Mouse (Mus musculus) midbrain, embryonic 13.5 days (tissue): ENCODE results near the gene Snx21. TPM values are rescaled to one million over a fixed set of nuclear protein-coding genes. Genes with fewer than 3 reads are reported as not detected.
"Not testable (repeated sequence)": the region's sequence is repeated elsewhere in the genome, so short reads cannot be mapped to it uniquely, and the experiment has no call there.

Experiments used
- ATAC-seq: fragments of 200-750 bp; cut with Nextera tagmentation; 2 replicates; pipeline ENCODE4 v1.8.0; 2017; ENCODE audit warnings: mild to moderate bottlenecking, moderate TSS enrichment, moderate library complexity
- H3K27ac ChIP-seq: fragments of 300-500 bp; sonication (generic); 2 replicates; pipeline ENCODE4 v1.5.1; 2015; ENCODE audit warnings: inconsistent platforms, mild to moderate bottlenecking, moderate library complexity
- H3K27me3 ChIP-seq: fragments of 300-500 bp; sonication (generic); 2 replicates; pipeline ENCODE4 v1.6.1; 2015; ENCODE audit warnings: mild to moderate bottlenecking, inconsistent platforms
- H3K36me3 ChIP-seq: fragments of 300-500 bp; sonication (generic); 2 replicates; pipeline ENCODE4 v1.6.1; 2015; ENCODE audit warnings: mild to moderate bottlenecking, inconsistent platforms
- H3K4me1 ChIP-seq: fragments of 300-500 bp; sonication (generic); replicated peaks from 2 replicates; pipeline ENCODE4 v1.6.1; 2015; ENCODE audit warnings: inconsistent platforms
- H3K4me2 ChIP-seq: fragments of 300-500 bp; sonication (generic); replicated peaks from 2 replicates; pipeline ENCODE4 v1.6.1; 2015; ENCODE audit warnings: moderate library complexity, mild to moderate bottlenecking, inconsistent platforms
- H3K4me3 ChIP-seq: fragments of 300-500 bp; sonication (generic); replicated peaks from 2 replicates; pipeline ENCODE4 v1.5.1; 2015; ENCODE audit warnings: mild to moderate bottlenecking, inconsistent platforms
- H3K9ac ChIP-seq: fragments of 300-500 bp; sonication (generic); replicated peaks from 2 replicates; pipeline ENCODE4 v1.6.1; 2015; ENCODE audit warnings: mild to moderate bottlenecking, inconsistent platforms
- H3K9me3 ChIP-seq: fragments of 300-500 bp; sonication (generic); 2 replicates; pipeline ENCODE4 v1.6.1; 2016; ENCODE audit warnings: mild to moderate bottlenecking, inconsistent platforms
- WGBS: fragments of 180-500 bp; shearing (Covaris S2); methylation state at CpG from one replicate; pipeline ENCODE4 v1.1.7; 2015; 5-methylcytosine and 5-hydroxymethylcytosine counted together
- polyA plus RNA-seq: library from polyadenylated mRNA; unstranded; fragments of >200 nt; fragmentation: Nextera tagmentation; extraction: Ambion mirVana; gene quantifications from 2 replicates; pipeline ENCODE4 v1.2.1, GENCODE M21; 2015

Snx21 gene
- polyA plus RNA-seq, 1 experiment from 2014 or later, result 17.2 TPM

GRCm38 (mm10) chr2:164786388-164786885, 814 bp downstream of the Snx21 start:
- WGBS, result 14% methylated on average over 15 of the region's 15 CpGs
- H3K4me2 ChIP-seq, result peak overlapping the region; percentile 64
- H3K36me3 ChIP-seq, result peaks cover 22% of the 10 kb centered on the region
- H3K27me3 ChIP-seq, result peaks cover 12% of the 10 kb centered on the region; the same call in 1 of the 2 replicates
- H3K9me3 ChIP-seq, result no peaks in the 10 kb centered on the region
- H3K4me3 ChIP-seq, result peak overlapping the region; percentile 59
- H3K4me1 ChIP-seq, result peaks cover 22% of the 10 kb centered on the region
- H3K9ac ChIP-seq, result peak overlapping the region; percentile 65
- peak; percentile 28; the same call in 1 of the 2 replicates for ATAC-seq
- no peak overlapping the region for H3K27ac ChIP-seq

- no peak overlapping the region for H3K4me3 ChIP-seq
These were observed 1.4 kb downstream of the Snx21 start for GRCm38 (mm10) chr2:164787032-164787431.

GRCm38 (mm10) chr2:164787779-164788178, 2.2 kb downstream of the Snx21 start:
- 85% methylated on average over 10 of the region's 10 CpGs for WGBS
- no peak for ATAC-seq
- peaks cover 22% of the 10 kb centered on the region for H3K4me1 ChIP-seq
- H3K27me3 ChIP-seq, result peaks cover 9% of the 10 kb centered on the region; the same call in 1 of the 2 replicates
- peaks cover 35% of the 10 kb centered on the region for H3K36me3 ChIP-seq
- H3K27ac ChIP-seq, result no peak overlapping the region
- H3K9ac ChIP-seq, result no peak overlapping the region
- no peak overlapping the region for H3K4me3 ChIP-seq
- H3K9me3 ChIP-seq, result no peaks in the 10 kb centered on the region
- H3K4me2 ChIP-seq, result no peak overlapping the region

More at GRCm38 (mm10) chr2:164787032-164787431, 1.4 kb downstream of the Snx21 start:
- no peak overlapping the region for H3K27ac ChIP-seq
- H3K4me2 ChIP-seq, result peak overlapping the region; percentile 64
- H3K9ac ChIP-seq, result no peak overlapping the region
- 88% methylated on average over 3 of the region's 3 CpGs for WGBS
- H3K4me1 ChIP-seq, result peaks cover 22% of the 10 kb centered on the region
- no peaks in the 10 kb centered on the region for H3K9me3 ChIP-seq
- H3K36me3 ChIP-seq, result peaks cover 28% of the 10 kb centered on the region
- H3K27me3 ChIP-seq, result peaks cover 12% of the 10 kb centered on the region; the same call in 1 of the 2 replicates
- no peak for ATAC-seq

GRCm38 (mm10) chr2:164788411-164788810, 2.8 kb downstream of the Snx21 start:
- ATAC-seq, result no peak
- WGBS, result 82% methylated on average over 4 of the region's 4 CpGs
- Histone ChIP-seq H3K4me1 (peaks cover 22% of the 10 kb centered on the region), H3K4me3 (no peak overlapping the region), H3K27ac (no peak overlapping the region), H3K9me3 (no peaks in the 10 kb centered on the region), H3K27me3 (peaks cover 6% of the 10 kb centered on the region; the same call in 1 of the 2 replicates), H3K9ac (no peak overlapping the region), H3K36me3 (peaks cover 41% of the 10 kb centered on the region), H3K4me2 (no peak overlapping the region)

GRCm38 (mm10) chr2:164790451-164790850, 4.8 kb downstream of the Snx21 start:
- Histone ChIP-seq H3K9ac (no peak overlapping the region), H3K4me3 (no peak overlapping the region), H3K4me1 (peaks cover 14% of the 10 kb centered on the region), H3K36me3 (peaks cover 54% of the 10 kb centered on the region), H3K27ac (no peak overlapping the region), H3K4me2 (no peak overlapping the region), H3K9me3 (no peaks in the 10 kb centered on the region), H3K27me3 (no peaks in the 10 kb centered on the region)
- 91% methylated on average over 4 of the region's 4 CpGs for WGBS
- ATAC-seq, result no peak

GRCm38 (mm10) chr2:164791841-164792261, 6.2 kb downstream of the Snx21 start:
- 94% methylated on average over 18 of the region's 18 CpGs for WGBS
- no peak for ATAC-seq
- no peaks in the 10 kb centered on the region for H3K9me3 ChIP-seq
- no peak overlapping the region for H3K9ac ChIP-seq
- H3K4me3 ChIP-seq, result no peak overlapping the region
- H3K27ac ChIP-seq, result no peak overlapping the region
- H3K4me2 ChIP-seq, result no peak overlapping the region
- H3K36me3 ChIP-seq, result peaks cover 67% of the 10 kb centered on the region
- no peaks in the 10 kb centered on the region for H3K27me3 ChIP-seq
- peaks cover 4% of the 10 kb centered on the region for H3K4me1 ChIP-seq

- Histone ChIP-seq H3K4me3 (no peak overlapping the region), H3K4me2 (no peak overlapping the region), H3K27ac (no peak overlapping the region), H3K9ac (no peak overlapping the region), H3K4me1 (no peaks in the 10 kb centered on the region), H3K27me3 (no peaks in the 10 kb centered on the region), H3K36me3 (peaks cover 73% of the 10 kb centered on the region), H3K9me3 (no peaks in the 10 kb centered on the region)
- no peak for ATAC-seq
- WGBS, result 95% methylated on average over 12 of the region's 12 CpGs
These were observed 7.0 kb downstream of the Snx21 start for GRCm38 (mm10) chr2:164792400-164793190.

- Histone ChIP-seq H3K27me3 (no peaks in the 10 kb centered on the region), H3K36me3 (peaks cover 78% of the 10 kb centered on the region), H3K4me1 (no peaks in the 10 kb centered on the region), H3K9ac (no peak overlapping the region), H3K4me3 (no peak overlapping the region), H3K9me3 (no peaks in the 10 kb centered on the region), H3K27ac (0 out of 2 replicates have a peak overlapping the region, but pooled peaks have one; percentile 35), H3K4me2 (no peak overlapping the region)
- ATAC-seq, result no peak
- WGBS, result 85% methylated on average over 3 of the region's 3 CpGs
These were observed 7.6 kb downstream of the Snx21 start for GRCm38 (mm10) chr2:164793236-164793635.

- 89% methylated on average over 2 of the region's 2 CpGs for WGBS
- Histone ChIP-seq H3K27me3 (no peaks in the 10 kb centered on the region), H3K4me2 (no peak overlapping the region), H3K36me3 (peaks cover 80% of the 10 kb centered on the region), H3K9ac (no peak overlapping the region), H3K9me3 (no peaks in the 10 kb centered on the region), H3K27ac (peak overlapping the region; percentile 35; the same call in 1 of the 2 replicates), H3K4me3 (no peak overlapping the region), H3K4me1 (no peaks in the 10 kb centered on the region)
- no peak for ATAC-seq
These were observed 8.1 kb downstream of the Snx21 start for GRCm38 (mm10) chr2:164793772-164794171.

GRCm38 (mm10) chr2:164794293-164794692, 8.7 kb downstream of the Snx21 start:
- Histone ChIP-seq H3K27ac (no peak overlapping the region), H3K9ac (no peak overlapping the region), H3K27me3 (no peaks in the 10 kb centered on the region), H3K36me3 (peaks cover 82% of the 10 kb centered on the region), H3K4me3 (no peak overlapping the region), H3K9me3 (no peaks in the 10 kb centered on the region), H3K4me1 (no peaks in the 10 kb centered on the region), H3K4me2 (no peak overlapping the region)
- ATAC-seq, result peak; percentile 69
- 36% methylated on average over 5 of the region's 5 CpGs for WGBS

GRCm38 (mm10) chr2:164795868-164796267, 10.2 kb downstream of the Snx21 start:
- no peaks in the 10 kb centered on the region for H3K27me3 ChIP-seq
- H3K4me2 ChIP-seq, result no peak overlapping the region
- H3K36me3 ChIP-seq, result peaks cover 84% of the 10 kb centered on the region
- WGBS, result 89% methylated on average over 4 of the region's 4 CpGs
- ATAC-seq, result no peak
- no peaks in the 10 kb centered on the region for H3K4me1 ChIP-seq
- no peak overlapping the region for H3K9ac ChIP-seq
- no peak overlapping the region for H3K4me3 ChIP-seq
- no peak overlapping the region for H3K27ac ChIP-seq
- H3K9me3 ChIP-seq, result no peaks in the 10 kb centered on the region

GRCm38 (mm10) chr2:164798554-164798953, 12.9 kb downstream of the Snx21 start:
- 85% methylated on average over 6 of the region's 6 CpGs for WGBS
- H3K4me2 ChIP-seq, H3K4me1 ChIP-seq, H3K9ac ChIP-seq, H3K27me3 ChIP-seq, H3K9me3 ChIP-seq, H3K27ac ChIP-seq, H3K4me3 ChIP-seq, ATAC-seq: not testable (repeated sequence)
- H3K36me3 ChIP-seq, result peaks cover 71% of the 10 kb centered on the region
